Mouse (Mus musculus) heart, embryonic 14.5 days (tissue): ENCODE results near the gene Olfr885. TPM values are rescaled to one million over a fixed set of nuclear protein-coding genes. Genes with fewer than 3 reads are reported as not detected.

Source experiments
- ATAC-seq: fragments of 200-750 bp; cut with Nextera tagmentation; 2 replicates; pipeline ENCODE4 v1.8.0; 2017; ENCODE audit warnings: low read depth, moderate TSS enrichment; ENCODE audit not compliant: insufficient number of reproducible peaks, insufficient read depth, low FRiP score
- H3K27ac ChIP-seq, 2 experiments: fragments of 200-500 bp in 1 of 2; fragments of 300-500 bp in 1 of 2; sonication (generic) in 1 of 2; replicated peaks in 1 of 2; 2 replicates each; pipeline ENCODE4 v1.5.1; 2012 to 2014; ENCODE audit warnings: low read depth in 2 of 2, low read length in 2 of 2, control low read depth in 1 of 2, mild to moderate bottlenecking in 1 of 2, mixed read lengths in 1 of 2; ENCODE audit not compliant: control insufficient read depth in 1 of 2, insufficient read depth in 1 of 2
- H3K27me3 ChIP-seq: fragments of 300-500 bp; sonication (generic); 2 replicates; pipeline ENCODE4 v1.6.1; 2014; ENCODE audit warnings: mild to moderate bottlenecking, low read length, control low read depth; ENCODE audit not compliant: control insufficient read depth, insufficient read depth
- H3K36me3 ChIP-seq: fragments of 300-500 bp; sonication (generic); 2 replicates; pipeline ENCODE4 v1.6.1; 2014; ENCODE audit warnings: mild to moderate bottlenecking, control low read depth, low read length, mixed read lengths; ENCODE audit not compliant: control insufficient read depth, insufficient read depth
- H3K4me1 ChIP-seq, 2 experiments: fragments of 200-500 bp in 1 of 2; fragments of 300-500 bp in 1 of 2; sonication (generic) in 1 of 2; 2 replicates each; pipeline ENCODE4 v1.6.1; 2012 to 2014; ENCODE audit warnings: low read length in 2 of 2, control low read depth in 1 of 2, mixed read lengths in 1 of 2; ENCODE audit not compliant: control insufficient read depth in 2 of 2, insufficient read depth in 2 of 2
- H3K4me2 ChIP-seq: fragments of 300-500 bp; sonication (generic); 2 replicates; pipeline ENCODE4 v1.6.1; 2014; ENCODE audit warnings: mild to moderate bottlenecking, low read length
- H3K4me3 ChIP-seq, 2 experiments: fragments of 200-500 bp in 1 of 2; fragments of 300-500 bp in 1 of 2; sonication (generic) in 1 of 2; 2 replicates each; pipeline ENCODE4 v1.5.1; 2012 to 2014; ENCODE audit warnings: low read length in 2 of 2, mild to moderate bottlenecking in 2 of 2, control low read depth in 1 of 2, low read depth in 1 of 2, moderate library complexity in 1 of 2; ENCODE audit not compliant: control insufficient read depth in 1 of 2, insufficient read depth in 1 of 2
- H3K9ac ChIP-seq: fragments of 300-500 bp; sonication (generic); 2 replicates; pipeline ENCODE4 v1.6.1; 2014; ENCODE audit warnings: mild to moderate bottlenecking, low read length
- H3K9me3 ChIP-seq: fragments of 300-500 bp; sonication (generic); 2 replicates; pipeline ENCODE4 v1.6.1; 2016; ENCODE audit warnings: low read length, control low read depth; ENCODE audit not compliant: control insufficient read depth
- WGBS: fragments of 180-500 bp; shearing (Covaris S2); extraction: QIAGEN DNeasy Blood & Tissue Kit; methylation state at CpG from one replicate; pipeline ENCODE4 v1.1.7; 2014; 5-methylcytosine and 5-hydroxymethylcytosine counted together
- polyA plus RNA-seq: library from polyadenylated mRNA; unstranded; fragments of >200 nt; fragmentation: Nextera tagmentation; extraction: Ambion mirVana; gene quantifications from 2 replicates; pipeline ENCODE4 v1.2.1, GENCODE M21; 2014

Olfr885 gene
- polyA plus RNA-seq, result not detected in 2 replicates

GRCm38 (mm10) chr9:38061022-38061421 is at the start of gene Olfr885:
Olfr885 (plus strand) TSS chr9:38061322.
- H3K9me3 ChIP-seq, result no peaks in the 10 kb centered on the region
- H3K4me3 ChIP-seq, result no peak within 1 kb of the TSS
- H3K9ac ChIP-seq, result no peak within 1 kb of the TSS
- H3K4me2 ChIP-seq, result no peak within 1 kb of the TSS
- ATAC-seq, result no peak
- H3K36me3 ChIP-seq, result no peaks in the 10 kb centered on the region
- no peak within 1 kb of the TSS for H3K27ac ChIP-seq
- H3K27me3 ChIP-seq, result no peaks in the 10 kb centered on the region
- H3K4me1 ChIP-seq, result no peaks in the 10 kb centered on the region
- WGBS, result 81% methylated on average over 3 of the region's 3 CpGs

DNA sequence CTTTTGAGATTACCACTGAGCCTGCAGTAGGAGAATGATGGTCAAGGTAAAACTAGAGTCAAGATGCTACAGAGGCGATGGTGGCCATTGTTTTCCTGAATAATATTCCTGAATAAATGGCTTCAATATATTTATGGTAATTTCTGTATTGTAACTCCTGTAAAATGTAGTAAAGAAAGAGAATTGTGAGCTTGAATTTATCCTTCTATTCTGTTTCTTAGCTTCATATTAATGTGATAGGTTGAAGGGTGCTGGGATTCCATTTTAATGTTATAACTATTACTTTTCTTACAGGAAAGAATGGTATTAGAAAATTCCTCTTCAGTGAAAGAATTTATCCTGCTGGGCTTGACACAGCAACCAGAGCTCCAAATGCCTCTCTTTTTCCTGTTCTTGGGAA is 35.6 kb upstream of the Olfr885 start, which contains the start of gene Olfr883:
Gene Olfr883 (plus strand): TSS at position 301 of the 400 bp plus-strand sequence.
- Histone ChIP-seq H3K4me1 (no peaks in the 10 kb centered on the region), H3K9ac (no peak within 1 kb of the TSS), H3K36me3 (no peaks in the 10 kb centered on the region), H3K27me3 (no peaks in the 10 kb centered on the region), H3K9me3 (no peaks in the 10 kb centered on the region), H3K4me2 (no peak within 1 kb of the TSS), H3K27ac (no peak within 1 kb of the TSS), H3K4me3 (no peak within 1 kb of the TSS)
- WGBS, result 70% methylated on average over 1 of the region's 1 CpGs
- ATAC-seq, result no peak

DNA sequence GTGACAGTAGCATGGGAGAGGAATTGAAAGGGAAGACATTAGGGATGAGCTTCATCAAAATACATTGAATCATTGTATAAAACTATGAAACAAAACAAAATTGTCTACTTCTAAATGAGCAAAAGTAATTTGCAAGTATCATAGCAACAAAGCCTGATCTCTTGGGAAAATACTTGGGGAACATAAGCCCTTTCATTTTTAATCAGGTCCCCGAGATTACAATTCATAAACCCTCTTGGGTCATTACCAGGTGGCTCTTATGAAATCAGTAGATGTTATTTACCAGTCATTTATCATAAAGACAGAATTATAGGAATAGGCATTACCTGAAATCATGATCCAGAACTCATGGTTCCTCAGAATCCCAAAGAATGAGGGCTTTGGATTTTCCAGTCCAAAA is 14.9 kb upstream of the Olfr885 start, which contains the start of gene Olfr884:
Gene Olfr884 (plus strand): TSS at position 301 of the 400 bp plus-strand sequence.
- ATAC-seq, result no peak
- no peak within 1 kb of the TSS for H3K9ac ChIP-seq
- no peaks in the 10 kb centered on the region for H3K36me3 ChIP-seq
- H3K4me2 ChIP-seq, result no peak within 1 kb of the TSS
- H3K9me3 ChIP-seq, result no peaks in the 10 kb centered on the region
- no peak within 1 kb of the TSS for H3K4me3 ChIP-seq
- no peak within 1 kb of the TSS for H3K27ac ChIP-seq
- 33% methylated on average over 1 of the region's 1 CpGs for WGBS
- H3K27me3 ChIP-seq, result no peaks in the 10 kb centered on the region
- H3K4me1 ChIP-seq, result no peaks in the 10 kb centered on the region

DNA sequence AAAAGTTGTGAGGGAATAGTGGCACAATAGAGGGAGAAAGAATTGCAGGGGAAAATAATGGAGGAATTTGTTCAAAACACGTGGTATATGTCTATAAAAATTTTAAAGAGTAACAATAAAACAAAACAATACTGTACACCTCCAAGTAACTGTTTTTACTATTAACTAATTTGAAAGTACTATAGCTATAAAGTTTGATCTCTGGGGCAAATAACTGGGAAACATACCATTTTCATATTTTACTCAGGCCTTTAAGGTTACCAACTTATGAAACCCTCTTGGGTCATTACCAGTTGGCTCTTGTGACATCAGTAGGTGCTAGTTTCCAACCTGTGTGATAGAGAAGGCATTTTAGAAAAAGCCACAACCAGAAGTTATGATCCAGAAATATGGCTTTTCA is 22.6 kb downstream of the Olfr885 start, which contains the start of gene Olfr887:
Gene Olfr887 (plus strand): TSS at position 301 of the 400 bp plus-strand sequence.
- Histone ChIP-seq H3K4me3 (no peak within 1 kb of the TSS), H3K9me3 (no peaks in the 10 kb centered on the region), H3K9ac (no peak within 1 kb of the TSS), H3K4me2 (no peak within 1 kb of the TSS), H3K36me3 (no peaks in the 10 kb centered on the region), H3K27ac (no peak within 1 kb of the TSS), H3K4me1 (no peaks in the 10 kb centered on the region), H3K27me3 (no peaks in the 10 kb centered on the region)
- no peak for ATAC-seq
- 73% methylated on average over 1 of the region's 1 CpGs for WGBS

DNA sequence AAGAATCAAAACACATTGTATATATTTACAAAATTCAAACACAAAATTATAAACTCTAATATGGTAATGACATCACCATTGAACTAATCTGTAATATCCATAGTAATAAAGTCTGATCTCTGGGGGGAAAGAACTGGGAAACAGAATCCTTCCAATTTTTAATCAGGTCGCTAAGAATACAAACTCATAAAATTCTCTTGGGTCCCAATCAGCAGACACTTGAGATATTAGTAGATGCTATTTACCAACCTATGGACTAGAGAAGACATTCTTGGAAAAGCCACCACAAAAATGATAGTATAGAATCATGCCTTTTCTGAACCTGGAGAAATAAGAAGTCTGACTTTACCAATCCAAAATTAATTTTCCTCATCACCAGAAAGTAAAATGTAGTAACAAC is 46.7 kb downstream of the Olfr885 start, which contains the start of gene Olfr888:
Gene Olfr888 (plus strand): TSS at position 301 of the 400 bp plus-strand sequence.
- Histone ChIP-seq H3K9ac (no peak within 1 kb of the TSS), H3K36me3 (no peaks in the 10 kb centered on the region), H3K4me2 (no peak within 1 kb of the TSS), H3K9me3 (no peaks in the 10 kb centered on the region), H3K27ac (no peak within 1 kb of the TSS), H3K27me3 (no peaks in the 10 kb centered on the region), H3K4me1 (no peaks in the 10 kb centered on the region), H3K4me3 (no peak within 1 kb of the TSS)
- WGBS, result 70% methylated on average over 1 of the region's 1 CpGs
- no peak for ATAC-seq

Other genes with a start within 250 kb of the Olfr885 start
- gene Olfr877, start 207.1 kb upstream of the Olfr885 start, polyA plus RNA-seq, result not detected in 2 replicates
- not detected in 2 replicates for gene Olfr145, start 164.6 kb upstream of the Olfr885 start, polyA plus RNA-seq
- gene Olfr878, start 143.5 kb upstream of the Olfr885 start, polyA plus RNA-seq, result not detected in 2 replicates
- not detected in 2 replicates for gene Olfr881, start 69.5 kb upstream of the Olfr885 start, polyA plus RNA-seq
- gene Olfr883, start 35.5 kb upstream of the Olfr885 start, polyA plus RNA-seq, result not detected in 2 replicates
- not detected in 2 replicates for gene Olfr884, start 14.8 kb upstream of the Olfr885 start, polyA plus RNA-seq
- not detected in 2 replicates for gene Olfr887, start 22.8 kb downstream of the Olfr885 start, polyA plus RNA-seq
- gene Olfr888, start 46.8 kb downstream of the Olfr885 start, polyA plus RNA-seq, result not detected in 2 replicates
- gene Olfr889, start 53.9 kb downstream of the Olfr885 start, polyA plus RNA-seq, result not detected in 2 replicates
- gene Olfr890, start 81.2 kb downstream of the Olfr885 start, polyA plus RNA-seq, result not detected in 2 replicates
- gene Olfr891, start 119.5 kb downstream of the Olfr885 start, polyA plus RNA-seq, result not detected in 2 replicates
- gene Olfr893, start 147.0 kb downstream of the Olfr885 start, polyA plus RNA-seq, result not detected in 2 replicates
- not detected in 2 replicates for gene Olfr894, start 156.7 kb downstream of the Olfr885 start, polyA plus RNA-seq
- not detected in 2 replicates for gene Olfr143, start 191.5 kb downstream of the Olfr885 start, polyA plus RNA-seq
- not detected in 2 replicates for gene Olfr895, start 206.5 kb downstream of the Olfr885 start, polyA plus RNA-seq
- not detected in 2 replicates for gene Olfr896-ps1, start 229.8 kb downstream of the Olfr885 start, polyA plus RNA-seq